In genomic region chr7:69810873-69811272, GRCm38 (mm10) we compare ENCODE assay signal across 10 mouse cellular contexts.
DNase-seq lines count a peak whose midpoint lies in the region; ATAC-seq lines count a peak whose summit lies in the region.
"Had no signal": no experiment of that assay in that cellular context is flagged by ENCODE, and none has a peak within 500 bp of the region (broad histone marks: within the 10 kb centered on the region; RNA-seq: fewer than 3 reads in every experiment).

No protein-coding gene starts in this region.

- no peaks in the 10 kb centered on the region for H3K9me3 ChIP-seq in heart, embryonic 10.5 days
- no peaks in the 10 kb centered on the region for H3K9me3 ChIP-seq in forebrain, embryonic 11.5 days (ENCODE audit: control insufficient read depth, low read length)
- H3K9me3 ChIP-seq: liver, embryonic 15.5 days had no signal

- peak; percentile 76 for ATAC-seq in forebrain, embryonic 11.5 days (replicated peaks; ENCODE audit: low FRiP score)

- H3K4me1 ChIP-seq in heart, embryonic 10.5 days = peaks cover 4% of the 10 kb centered on the region
- no peaks in the 10 kb centered on the region for H3K4me1 ChIP-seq in forebrain, embryonic 11.5 days (replicated peaks; ENCODE audit: control insufficient read depth, insufficient read depth, low read length)
- H3K4me1 ChIP-seq: liver, embryonic 15.5 days had no signal

- H3K27me3 ChIP-seq in heart, embryonic 10.5 days (ENCODE audit: insufficient read depth, poor library complexity, severe bottlenecking) = no peaks in the 10 kb centered on the region
- 0 out of 2 replicates have a peak, but pooled peaks cover 2% of the 10 kb centered on the region for H3K27me3 ChIP-seq in forebrain, embryonic 11.5 days (ENCODE audit: control insufficient read depth, insufficient read depth, low read length)
- H3K27me3 ChIP-seq: liver, embryonic 15.5 days had no signal

- no peak overlapping the region for H3K4me3 ChIP-seq in heart, embryonic 10.5 days
- no peak overlapping the region for H3K4me3 ChIP-seq in forebrain, embryonic 11.5 days (ENCODE audit: low read depth, low read length)
- H3K4me3 ChIP-seq: liver, embryonic 15.5 days had no signal

- peak; percentile 75 for DNase-seq in heart, embryonic 10.5 days (ENCODE audit: low spot score)
- no peak for DNase-seq in heart, adult 8-10 months (ENCODE audit: low spot score)
- DNase-seq in ES-CJ7 (ENCODE audit: low read depth, low spot score) = peak; percentile 12
- no peak for DNase-seq in forebrain, embryonic 11.5 days (ENCODE audit: low spot score)
- DNase-seq in layer of hippocampus, adult 9-10 months (ENCODE audit: low spot score) = peak; percentile 4
- DNase-seq in right cerebral cortex, postnatal 25 days = peak; percentile 7
- no peak for DNase-seq in urinary bladder, postnatal 10 days (ENCODE audit: low spot score)
- no peak for DNase-seq in thymus, postnatal 36 days

- H3K4me2 ChIP-seq in forebrain, embryonic 11.5 days (ENCODE audit: low read depth, low read length, severe bottlenecking) = no peak overlapping the region
- H3K4me2 ChIP-seq: liver, embryonic 15.5 days had no signal

- no peak overlapping the region for H3K9ac ChIP-seq in forebrain, embryonic 11.5 days (ENCODE audit: low read length)
- H3K9ac ChIP-seq: liver, embryonic 15.5 days had no signal

- no peaks in the 10 kb centered on the region for H3K36me3 ChIP-seq in heart, embryonic 10.5 days
- no peaks in the 10 kb centered on the region for H3K36me3 ChIP-seq in forebrain, embryonic 11.5 days (ENCODE audit: control insufficient read depth, insufficient read depth, low read length)
- H3K36me3 ChIP-seq: G1E; liver, embryonic 15.5 days had no signal

- no peak overlapping the region for H3K27ac ChIP-seq in heart, embryonic 10.5 days
- no peak overlapping the region for H3K27ac ChIP-seq in forebrain, embryonic 11.5 days (ENCODE audit: low read depth, low read length)
- H3K27ac ChIP-seq: liver, embryonic 15.5 days had no signal

- 17% methylated on average over 5 of the region's 5 CpGs for WGBS in heart, embryonic 10.5 days
- WGBS in forebrain, embryonic 11.5 days = 22% methylated on average over 5 of the region's 5 CpGs

Comparison
In these comparisons a context has a peak if more than half of its experiments do, and no peak if none do; other contexts are left out.
1. DNase-seq: peak in heart, embryonic 10.5 days (single experiment), ES-CJ7 (single experiment), layer of hippocampus, adult 9-10 months (single experiment) and right cerebral cortex, postnatal 25 days (single experiment); none in heart, adult 8-10 months (single experiment), forebrain, embryonic 11.5 days (single experiment), urinary bladder, postnatal 10 days (single experiment) and thymus, postnatal 36 days (0 of 2).